Mouse (Mus musculus) spleen, embryonic (tissue): ENCODE measurements around the gene St6gal1.

ENCODE experiments used
- CTCF ChIA-PET: fragments of 350-600 bp; sonication (Branson Sonifier 250); formaldehyde crosslinking; loops from one replicate; lab custom pipeline; 2022; lab: Charles Lee

The St6gal1 gene

GRCm38 (mm10) chr16:23401959-23402358 is 177.4 kb downstream of the St6gal1 start:
- CTCF ChIA-PET: no interaction called here

- CTCF ChIA-PET: interaction anchor here (0.5 to 0.8 kb wide), 3 partner anchors 14 to 162 kb away, joined by 3 to 8 read pairs (median 3); partner anchors contain the start of gene Masp1
Measured at GRCm38 (mm10) chr16:23403008-23403755, 178.6 kb downstream of the St6gal1 start.
